Mouse (Mus musculus) liver, adult 2 months (tissue): Measurements from ENCODE around the gene Map4k2. TPM values are rescaled to one million over a fixed set of nuclear protein-coding genes. Genes with fewer than 3 reads are reported as not detected.

Source experiments
- DNase-seq: peaks from one replicate; pipeline ENCODE4 v3.0.0-alpha.2; 2011; ENCODE audit warnings: low read depth, low spot score; ENCODE audit errors: extremely low read depth
- H3K27ac ChIP-seq: fragments of 200-500 bp; replicated peaks from 2 replicates; pipeline ENCODE4 v1.5.1; 2012; ENCODE audit warnings: low read depth, mild to moderate bottlenecking, control low read depth, inconsistent platforms, low read length; ENCODE audit not compliant: insufficient read depth
- H3K27me3 ChIP-seq: fragments of 200-500 bp; 2 replicates; pipeline ENCODE4 v1.6.1; 2012; ENCODE audit warnings: mild to moderate bottlenecking, moderate library complexity, low read length, inconsistent platforms; ENCODE audit not compliant: control insufficient read depth, insufficient read depth
- H3K36me3 ChIP-seq: fragments of 200-500 bp; 2 replicates; pipeline ENCODE4 v1.6.1; 2012; ENCODE audit warnings: low read length, inconsistent platforms; ENCODE audit not compliant: control insufficient read depth, insufficient read depth
- H3K4me1 ChIP-seq: fragments of 200-500 bp; 2 replicates; pipeline ENCODE4 v1.6.1; 2011; ENCODE audit warnings: low read length; ENCODE audit not compliant: control insufficient read depth, insufficient read depth
- H3K4me3 ChIP-seq: fragments of 200-500 bp; 2 replicates; pipeline ENCODE4 v1.5.1; 2011; ENCODE audit warnings: low read depth, mild to moderate bottlenecking, control low read depth, low read length, moderate library complexity; ENCODE audit not compliant: insufficient read depth
- H3K79me2 ChIP-seq: fragments of 200-500 bp; 2 replicates; pipeline ENCODE4 v1.6.1; 2012; ENCODE audit warnings: inconsistent platforms, mild to moderate bottlenecking, low read length, moderate library complexity; ENCODE audit not compliant: control insufficient read depth, insufficient read depth
- H3K9ac ChIP-seq: fragments of 200-500 bp; 2 replicates; pipeline ENCODE4 v1.6.1; 2012; ENCODE audit warnings: low read depth, mild to moderate bottlenecking, control low read depth, inconsistent platforms, low read length
- CTCF ChIP-seq: fragments of 200-500 bp; IDR thresholded peaks from 2 replicates; pipeline ENCODE4 v1.5.1; 2011; ENCODE audit warnings: low read depth, low read length, control low read depth
- POLR2A ChIP-seq: fragments of 200-500 bp; IDR thresholded peaks from 2 replicates; pipeline ENCODE4 v1.6.1; 2011; ENCODE audit warnings: low read length, control low read depth; ENCODE audit not compliant: insufficient read depth; ENCODE audit errors: extremely low read depth
- WGBS: fragments of 180-500 bp; shearing (Covaris S2); methylation state at CpG from one replicate; pipeline ENCODE4 v1.1.7; 2018; 5-methylcytosine and 5-hydroxymethylcytosine counted together
- polyA plus RNA-seq: library from polyadenylated mRNA; depleted of rRNA; stranded (reverse); fragments of >200 nt; gene quantifications from 2 replicates; pipeline ENCODE4 v1.2.3, GENCODE M21; 2012
- total RNA-seq: library from RNA; depleted of rRNA; stranded (reverse); fragments of >200 nt; gene quantifications from 2 replicates; pipeline ENCODE4 v1.2.3, GENCODE M21; 2014

Gene Map4k2
- total and polyA plus RNA-seq, 2 experiments: 12.8 to 39.1 TPM

GRCm38 (mm10) chr19:6343066-6343925, 2.4 kb downstream of the Map4k2 start:
- no peak overlapping the region for H3K9ac ChIP-seq
- H3K27ac ChIP-seq: no peak overlapping the region
- no peak overlapping the region for H3K4me3 ChIP-seq
- H3K36me3 ChIP-seq: peaks cover 2% of the 10 kb centered on the region; the same call in 1 of the 2 replicates
- TF ChIP-seq CTCF (no peak; the same call in 1 of the 2 replicates), POLR2A (no peak)
- no peaks in the 10 kb centered on the region for H3K27me3 ChIP-seq
- no peaks in the 10 kb centered on the region for H3K79me2 ChIP-seq
- 87% methylated on average over 19 of the region's 19 CpGs for WGBS
- DNase-seq: no peak
- H3K4me1 ChIP-seq: peaks cover 2% of the 10 kb centered on the region; the same call in 1 of the 2 replicates

GRCm38 (mm10) chr19:6343996-6344395, 3.1 kb downstream of the Map4k2 start:
- H3K4me1 ChIP-seq: peaks cover 2% of the 10 kb centered on the region; the same call in 1 of the 2 replicates
- no peaks in the 10 kb centered on the region for H3K27me3 ChIP-seq
- 89% methylated on average over 5 of the region's 5 CpGs for WGBS
- H3K9ac ChIP-seq: no peak overlapping the region
- DNase-seq: no peak
- TF ChIP-seq POLR2A: no peak
- no peak for TF ChIP-seq CTCF
- no peak overlapping the region for H3K27ac ChIP-seq
- H3K79me2 ChIP-seq: no peaks in the 10 kb centered on the region
- H3K4me3 ChIP-seq: no peak overlapping the region
- no peaks in the 10 kb centered on the region for H3K36me3 ChIP-seq

GRCm38 (mm10) chr19:6346023-6346422, 5.1 kb downstream of the Map4k2 start:
- Histone ChIP-seq H3K79me2 (no peaks in the 10 kb centered on the region), H3K27ac (no peak overlapping the region), H3K4me3 (no peak overlapping the region), H3K4me1 (peaks cover 2% of the 10 kb centered on the region; the same call in 1 of the 2 replicates), H3K9ac (no peak overlapping the region), H3K27me3 (no peaks in the 10 kb centered on the region), H3K36me3 (no peaks in the 10 kb centered on the region)
- DNase-seq: no peak
- WGBS: 85% methylated on average over 5 of the region's 5 CpGs
- TF ChIP-seq POLR2A (no peak), CTCF (no peak)

- no peaks in the 10 kb centered on the region for H3K36me3 ChIP-seq
- no peaks in the 10 kb centered on the region for H3K79me2 ChIP-seq
- no peaks in the 10 kb centered on the region for H3K27me3 ChIP-seq
- H3K27ac ChIP-seq: no peak overlapping the region
- no peak overlapping the region for H3K9ac ChIP-seq
- 79% methylated on average over 10 of the region's 10 CpGs for WGBS
- H3K4me3 ChIP-seq: no peak overlapping the region
- TF ChIP-seq POLR2A (no peak), CTCF (no peak)
- no peak for DNase-seq
- peaks cover 1% of the 10 kb centered on the region; the same call in 1 of the 2 replicates for H3K4me1 ChIP-seq
These were observed 5.7 kb downstream of the Map4k2 start for GRCm38 (mm10) chr19:6346661-6347060.

- no peaks in the 10 kb centered on the region for H3K4me1 ChIP-seq
- H3K27ac ChIP-seq: no peak overlapping the region
- TF ChIP-seq POLR2A: no peak
- TF ChIP-seq CTCF: no peak
- no peak overlapping the region for H3K9ac ChIP-seq
- H3K36me3 ChIP-seq: no peaks in the 10 kb centered on the region
- H3K79me2 ChIP-seq: no peaks in the 10 kb centered on the region
- no peak for DNase-seq
- H3K27me3 ChIP-seq: no peaks in the 10 kb centered on the region
- no peak overlapping the region for H3K4me3 ChIP-seq
- WGBS: 98% methylated on average over 4 of the region's 4 CpGs
These were observed 6.7 kb downstream of the Map4k2 start for GRCm38 (mm10) chr19:6347615-6348014.

GRCm38 (mm10) chr19:6348717-6349116, 7.8 kb downstream of the Map4k2 start:
- H3K9ac ChIP-seq: no peak overlapping the region
- 0 out of 2 replicates have a peak overlapping the region, but pooled peaks have one; percentile 2 for H3K27ac ChIP-seq
- H3K36me3 ChIP-seq: no peaks in the 10 kb centered on the region
- no peak for DNase-seq
- no peaks in the 10 kb centered on the region for H3K27me3 ChIP-seq
- H3K79me2 ChIP-seq: no peaks in the 10 kb centered on the region
- H3K4me3 ChIP-seq: no peak overlapping the region
- no peaks in the 10 kb centered on the region for H3K4me1 ChIP-seq
- 80% methylated on average over 9 of the region's 9 CpGs for WGBS
- TF ChIP-seq CTCF: no peak
- no peak for TF ChIP-seq POLR2A
